Mouse (Mus musculus) thymus, postnatal 14 days (tissue): ENCODE measurements at regions not wholly inside any gene's neighbourhood (a gene's known extent, or its start where the extent isn't known, plus 50 kb on each side); places are given as distances from the start of the nearest gene placed in this dataset.

Source experiments
- DNase-seq: peaks from one replicate; pipeline ENCODE4 v3.0.0; 2021

DNA sequence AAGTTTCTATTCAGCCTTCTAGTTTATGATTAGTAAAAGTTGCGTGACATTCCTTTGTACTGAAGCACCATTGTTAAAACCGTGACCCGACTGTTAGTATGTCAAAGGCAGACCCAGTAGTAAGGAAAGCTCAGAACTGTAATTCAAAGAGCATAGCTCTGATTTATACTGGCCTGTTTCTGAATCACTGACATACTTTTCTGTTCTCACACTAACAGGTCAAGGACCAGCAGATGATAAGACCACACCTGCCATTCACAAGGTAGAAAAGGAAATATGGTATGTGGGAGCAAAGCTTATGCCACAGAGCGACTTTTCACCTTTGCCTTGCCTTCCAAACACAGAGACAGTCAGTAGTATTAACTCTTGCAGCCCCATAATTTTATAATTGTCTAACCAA lies 269.5 kb upstream of the Acvr2a start:
- DNase-seq, result no peak

DNA sequence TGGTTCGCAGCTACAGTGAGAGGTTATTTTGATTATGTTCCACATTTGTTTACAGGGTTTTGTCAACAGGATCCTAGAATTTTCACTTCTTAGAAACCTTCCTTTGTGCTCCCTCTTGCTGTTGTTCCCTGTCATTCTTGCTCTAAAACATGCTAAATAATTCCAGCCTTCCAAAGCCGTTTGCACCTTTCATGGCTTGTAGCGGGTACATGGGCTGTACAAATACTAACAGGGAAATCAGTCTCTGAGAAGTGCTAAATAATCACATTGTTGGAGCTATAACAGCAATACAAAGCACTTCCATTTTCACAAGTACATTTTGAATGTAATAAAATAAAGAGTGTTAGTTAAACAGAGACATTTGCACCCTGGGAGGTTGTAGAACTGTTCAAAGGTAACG lies 268.8 kb upstream of the Acvr2a start:
- no peak for DNase-seq

- no peak for DNase-seq
Measured at GRCm38 (mm10) chr2:48545679-48546078, 268.2 kb upstream of the Acvr2a start.

- DNase-seq, result no peak
Measured at GRCm38 (mm10) chr2:48546194-48546593, 267.7 kb upstream of the Acvr2a start.

GRCm38 (mm10) chr2:48556600-48556999 lies 257.3 kb upstream of the Acvr2a start:
- no peak for DNase-seq

DNA sequence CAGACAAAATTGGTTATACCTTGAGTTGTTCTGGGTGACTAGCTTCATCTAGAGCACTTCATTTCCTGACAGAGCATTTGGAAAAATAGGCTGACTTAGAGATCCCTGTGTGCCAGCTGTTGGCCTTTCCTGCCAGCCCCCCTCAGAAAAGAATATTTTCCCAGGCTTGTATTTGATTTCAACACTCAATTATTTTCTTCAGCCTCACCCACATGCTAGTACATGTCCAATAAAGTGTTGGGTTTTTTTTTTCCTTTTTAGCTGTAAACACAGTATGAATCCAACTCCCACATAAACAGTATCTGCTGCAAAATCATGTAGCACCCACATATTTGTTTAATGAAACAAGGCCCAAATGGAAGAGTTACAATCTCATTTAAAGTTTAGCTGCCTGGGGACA lies 256.8 kb upstream of the Acvr2a start:
- no peak for DNase-seq

DNA sequence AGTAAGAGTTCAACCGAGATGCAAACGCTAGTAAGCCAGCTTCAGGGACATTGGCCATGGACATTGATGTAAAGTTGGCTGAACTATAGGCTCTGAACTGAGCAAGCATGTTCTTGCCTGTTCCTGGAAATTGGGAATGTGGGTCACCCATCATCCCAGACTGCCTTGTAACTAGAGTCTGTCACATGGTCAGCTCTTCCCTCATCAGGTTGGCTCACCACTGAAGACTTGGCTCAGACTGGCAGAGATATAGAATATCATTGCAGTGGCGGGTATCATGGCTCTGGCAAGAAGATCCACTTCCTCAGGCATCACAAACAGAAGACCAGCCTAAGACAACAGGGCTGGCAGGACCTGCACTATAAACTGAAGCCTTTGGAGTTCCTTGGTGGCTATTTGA lies 255.3 kb upstream of the Acvr2a start:
- no peak for DNase-seq

- no peak for DNase-seq
Measured at GRCm38 (mm10) chr2:48563636-48564035, 250.3 kb upstream of the Acvr2a start.

DNA sequence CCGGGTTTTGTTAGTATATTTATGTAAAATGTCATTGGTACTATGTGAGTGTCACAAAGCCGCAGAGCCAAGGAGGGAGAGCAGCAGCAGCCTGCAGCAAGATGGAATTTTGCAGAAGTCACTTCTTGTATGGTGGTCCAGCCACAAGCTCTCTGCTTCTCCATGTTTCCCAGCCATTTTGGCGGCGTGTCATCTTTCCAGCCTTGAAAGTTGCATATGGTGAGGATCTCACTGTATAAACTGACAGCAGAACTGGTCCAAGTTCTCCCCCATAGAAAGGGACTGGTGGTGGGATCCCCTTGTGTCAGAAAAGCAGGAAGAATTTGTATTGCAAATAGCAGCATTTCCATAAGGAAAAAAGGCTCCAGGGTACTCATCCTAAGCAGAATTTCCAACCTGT lies 249.7 kb upstream of the Acvr2a start:
- no peak for DNase-seq

GRCm38 (mm10) chr2:48567871-48568270 lies 246.0 kb upstream of the Acvr2a start:
- no peak for DNase-seq

DNA sequence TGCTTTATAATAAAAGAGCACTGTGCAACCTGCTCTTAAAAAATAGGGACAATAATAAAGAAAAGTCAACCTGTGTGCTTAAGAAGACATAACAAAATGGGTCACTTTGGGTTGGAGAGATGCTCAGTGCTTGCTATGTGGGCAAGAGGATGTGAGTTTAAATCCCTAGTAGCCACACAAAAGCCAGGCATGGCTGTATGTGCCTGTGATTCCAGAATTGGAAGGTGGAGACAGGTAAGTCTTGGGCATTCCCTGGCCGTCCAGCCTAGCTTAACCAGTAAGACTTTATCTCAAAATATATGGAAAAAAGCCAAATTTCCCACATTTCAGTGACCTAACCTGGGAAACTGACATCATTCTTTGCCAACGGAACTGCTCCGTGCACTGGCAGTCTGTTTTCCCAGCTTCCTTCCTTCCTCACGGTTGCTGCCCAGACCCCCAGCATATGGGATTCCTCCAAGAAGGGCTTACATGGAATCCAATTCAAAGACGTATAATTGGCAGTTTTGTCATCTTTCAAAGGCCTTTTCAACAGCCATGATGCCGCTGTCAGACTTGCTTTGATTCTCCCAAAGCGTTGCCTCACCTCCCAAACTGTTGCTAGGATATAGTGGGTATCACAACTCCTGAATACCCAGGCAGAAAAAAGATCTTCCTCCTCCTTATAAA lies 227.6 kb upstream of the Acvr2a start:
- DNase-seq, result no peak

DNA sequence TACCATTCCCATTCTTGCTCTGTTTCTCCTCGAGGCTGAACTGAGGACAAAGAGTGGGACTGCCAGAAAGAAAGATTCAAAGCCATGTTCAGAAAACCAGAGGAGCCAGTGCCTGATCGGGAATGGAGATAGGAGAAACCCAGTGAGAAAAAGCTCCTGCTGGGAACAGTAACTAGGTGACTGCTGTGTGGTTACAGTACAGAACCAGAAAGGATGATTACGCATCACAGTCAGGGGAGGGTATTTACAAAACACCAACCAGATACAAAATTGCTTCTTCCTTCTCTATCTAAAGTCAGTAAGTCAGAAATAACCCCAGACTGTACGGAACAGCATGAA lies 227.1 kb upstream of the Acvr2a start:
- DNase-seq, result no peak

DNA sequence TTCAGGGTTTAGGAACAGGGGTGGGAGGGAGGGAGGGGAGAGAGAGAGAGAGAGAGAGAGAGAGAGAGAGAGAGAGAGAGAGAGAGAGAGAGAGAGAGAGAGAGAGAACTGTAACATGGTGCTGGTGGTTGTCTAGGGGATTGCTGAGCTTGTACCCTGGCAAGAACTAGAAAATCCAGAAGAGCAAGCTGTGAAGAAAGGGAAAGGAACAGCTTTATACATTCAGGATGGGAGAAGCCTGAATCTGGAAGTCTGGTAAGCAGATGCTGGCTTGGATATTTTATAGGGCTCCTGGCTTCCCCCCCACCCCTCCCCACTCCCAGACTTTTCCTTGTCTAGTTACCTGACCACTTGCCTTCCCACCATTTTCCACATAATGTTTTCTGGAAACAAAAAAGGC lies 224.2 kb upstream of the Acvr2a start:
- DNase-seq, result no peak

GRCm38 (mm10) chr2:48597793-48598583 lies 215.9 kb upstream of the Acvr2a start:
- no peak for DNase-seq

GRCm38 (mm10) chr2:48599367-48599766 lies 214.5 kb upstream of the Acvr2a start:
- no peak for DNase-seq

DNA sequence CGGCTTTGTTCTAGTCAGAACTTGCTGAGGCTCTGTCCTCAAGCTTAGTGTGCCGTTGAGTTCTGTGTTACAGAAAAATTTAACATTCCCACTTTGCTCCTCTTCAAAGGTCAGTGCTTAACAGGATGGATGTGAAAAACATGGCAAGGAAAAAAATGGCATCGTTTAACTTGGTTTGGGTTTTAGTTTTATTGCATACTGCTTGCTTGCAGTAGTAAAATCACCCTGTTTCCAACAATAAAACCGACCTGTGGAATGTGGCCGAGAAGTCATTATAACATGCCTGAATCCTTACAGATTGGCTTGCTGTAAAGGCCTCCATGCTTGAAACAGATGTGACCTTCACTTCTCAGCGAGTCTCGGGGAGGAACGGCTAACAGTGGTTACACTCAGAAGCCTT lies 212.1 kb upstream of the Acvr2a start:
- no peak for DNase-seq

- DNase-seq, result no peak
Measured at GRCm38 (mm10) chr2:48609466-48609865, 204.4 kb upstream of the Acvr2a start.

DNA sequence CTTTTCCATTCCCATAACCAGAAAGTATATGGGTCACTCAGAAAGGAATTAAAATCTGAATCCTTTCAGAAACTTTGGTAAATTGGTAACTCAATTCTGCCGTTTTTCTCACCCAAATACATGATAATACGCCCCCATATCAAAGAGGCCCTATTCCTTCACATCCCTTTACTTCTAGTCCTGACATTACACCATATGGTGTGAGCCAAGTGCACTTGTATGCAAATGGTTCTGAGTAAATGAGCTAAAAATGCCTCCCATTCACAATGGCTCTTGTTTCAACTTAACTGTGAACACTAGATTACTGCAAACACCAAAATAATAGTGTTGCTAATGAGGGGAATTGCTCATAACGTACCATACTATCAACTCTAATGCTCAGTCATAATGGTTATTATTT lies 201.7 kb upstream of the Acvr2a start:
- DNase-seq, result no peak

GRCm38 (mm10) chr2:48617141-48617699 lies 196.7 kb upstream of the Acvr2a start:
- no peak for DNase-seq

GRCm38 (mm10) chr2:48619042-48619441 lies 194.9 kb upstream of the Acvr2a start:
- no peak for DNase-seq

DNA sequence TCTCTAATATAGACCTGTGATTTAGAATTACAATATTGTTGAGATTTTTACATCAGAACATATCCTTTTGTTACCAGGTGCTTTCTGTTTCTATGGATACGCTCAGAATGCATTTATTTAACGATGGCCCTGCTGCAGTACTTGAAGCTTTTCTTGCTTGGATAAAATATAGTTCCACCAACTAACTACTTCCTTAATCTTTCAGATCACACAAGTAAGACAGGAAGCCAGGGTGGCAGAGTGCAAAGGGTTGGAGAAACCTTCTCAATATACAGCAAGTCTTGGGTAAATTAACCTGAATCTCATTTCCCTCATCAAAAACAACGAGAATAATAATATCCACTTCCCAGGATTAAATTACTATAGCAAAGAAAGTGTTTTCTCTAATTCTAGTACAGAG lies 193.1 kb upstream of the Acvr2a start:
- DNase-seq, result no peak

- no peak for DNase-seq
Measured at GRCm38 (mm10) chr2:48622316-48622715, 191.6 kb upstream of the Acvr2a start.

DNA sequence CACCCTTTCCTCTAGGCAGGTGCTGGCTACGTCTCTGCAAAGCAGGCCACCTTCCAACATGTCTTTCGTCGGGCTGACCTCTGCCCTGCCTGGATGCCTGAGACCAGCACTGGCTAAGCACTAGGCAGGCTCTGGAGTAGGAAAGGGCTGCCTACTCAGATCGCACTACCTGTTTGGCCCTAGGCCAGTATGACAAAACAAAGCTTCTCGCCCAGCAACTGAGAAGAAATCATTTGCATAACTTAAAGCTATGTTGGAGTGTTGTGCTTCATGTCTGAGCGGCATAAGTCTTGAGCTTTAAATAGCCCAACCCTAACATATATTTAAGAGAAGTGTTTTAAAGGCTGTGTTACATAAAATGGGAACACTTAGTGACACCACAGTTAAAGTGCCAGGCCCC lies 189.9 kb upstream of the Acvr2a start:
- no peak for DNase-seq

GRCm38 (mm10) chr2:48624461-48624860 lies 189.4 kb upstream of the Acvr2a start:
- DNase-seq, result no peak

DNA sequence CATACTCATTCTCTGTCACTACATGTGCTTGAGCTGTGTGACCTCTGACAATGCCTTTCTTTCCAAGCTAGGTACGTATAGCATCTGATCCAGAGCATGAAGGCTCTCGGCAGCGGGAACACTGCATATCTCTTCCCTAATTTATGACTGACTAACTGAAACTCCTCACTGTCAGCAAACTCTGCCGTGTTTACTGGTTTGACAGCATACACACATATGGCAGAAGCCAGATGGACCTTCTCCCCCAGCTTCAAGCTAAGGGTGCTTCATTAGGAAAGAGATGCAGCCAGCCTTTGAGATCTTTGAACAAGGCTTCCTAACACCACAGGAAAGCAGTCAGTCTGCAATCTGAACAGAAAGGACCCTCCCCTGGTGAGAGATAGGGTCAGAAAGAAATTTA lies 186.9 kb upstream of the Acvr2a start:
- DNase-seq, result no peak
